Mouse (Mus musculus): ENCODE data around the gene Smurf2.

DNA sequence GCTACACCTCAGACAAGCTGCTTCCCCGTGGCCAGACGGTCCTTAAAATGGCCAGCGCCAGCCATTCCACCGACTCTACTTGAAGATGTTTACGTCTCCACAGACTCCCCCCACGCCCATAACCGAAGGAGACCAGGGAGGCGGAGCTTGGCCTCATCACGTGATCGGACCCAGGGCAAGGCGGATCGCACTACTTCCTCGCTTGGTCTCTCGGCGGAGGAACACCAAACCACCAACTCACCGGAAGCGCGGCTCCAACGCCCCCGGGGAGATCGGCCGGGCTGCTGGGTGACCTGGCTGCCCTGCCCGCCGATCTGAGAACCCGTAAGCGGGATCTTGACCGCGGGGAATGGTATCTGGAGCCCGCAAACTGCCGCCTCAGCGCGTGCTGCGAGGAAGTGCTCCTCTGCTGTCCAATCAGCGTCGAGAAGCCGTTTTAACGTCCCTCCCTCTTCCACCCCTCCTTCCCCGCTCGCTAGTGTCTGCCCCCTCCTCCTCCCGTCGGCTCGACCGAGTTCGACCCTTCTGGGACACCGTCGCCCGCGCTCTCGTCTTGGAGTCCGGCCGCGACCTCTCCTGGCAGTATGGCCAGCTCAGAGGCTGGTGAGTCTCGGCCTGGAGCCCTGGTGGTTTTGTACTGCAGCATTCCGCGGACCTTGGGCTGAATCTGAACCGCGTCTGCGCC lies 131.6 kb downstream of the Smurf2 start, which contains the start of the genes Ddx5 and Cep95:
- TF ChIP-seq CTCF (IDR thresholded peaks at IDR 0.05; ENCODE audit: low read depth) (peak; percentile 58), EP300 (IDR thresholded peaks at IDR 0.05; ENCODE audit: low read depth) (peak; percentile 48)
